Mouse (Mus musculus) spleen, postnatal 36 days (tissue): ENCODE results near the gene Bach2.

ENCODE experiments used
- DNase-seq, 2 experiments: peaks; one replicate each; pipeline ENCODE4 v3.0.0; 2022; ENCODE audit warnings: low spot score in 2 of 2, mixed read lengths in 1 of 2

Gene Bach2

DNA sequence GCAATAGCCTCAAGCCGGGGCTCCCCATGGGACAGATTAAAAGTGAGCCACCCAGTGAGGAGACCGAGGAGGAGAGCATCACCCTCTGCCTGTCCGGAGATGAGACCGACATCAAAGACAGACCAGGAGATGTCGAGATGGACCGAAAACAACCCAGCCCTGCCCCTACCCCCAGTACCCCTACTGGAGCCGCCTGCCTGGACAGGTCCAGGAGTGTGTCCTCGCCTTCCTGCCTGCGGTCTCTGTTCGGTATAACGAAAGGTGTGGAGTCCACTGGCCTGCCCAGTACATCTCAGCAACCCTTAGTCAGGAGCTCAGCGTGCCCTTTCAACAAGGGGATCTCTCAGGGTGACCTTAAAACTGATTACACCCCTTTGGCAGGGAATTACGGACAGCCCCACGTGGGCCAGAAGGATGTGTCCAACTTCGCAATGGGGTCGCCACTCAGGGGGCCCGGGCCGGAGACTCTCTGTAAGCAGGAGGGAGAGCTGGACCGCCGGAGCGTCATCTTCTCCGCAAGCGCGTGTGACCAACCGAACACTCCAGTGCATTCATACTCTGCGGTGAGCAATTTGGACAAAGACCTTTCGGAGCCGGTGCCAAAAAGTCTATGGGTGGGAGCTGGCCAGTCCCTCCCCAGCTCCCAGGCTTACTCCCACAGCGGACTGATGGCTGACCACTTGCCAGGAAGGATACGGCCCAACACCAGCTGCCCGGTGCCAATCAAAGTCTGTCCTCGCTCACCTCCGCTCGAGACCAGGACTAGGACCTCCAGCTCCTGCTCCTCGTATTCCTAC, 323.9 kb downstream of the Bach2 start:
- no peak for DNase-seq

- peak in 1 of 2 experiments; percentile 39 for DNase-seq
Measured at GRCm38 (mm10) chr4:32564416-32564815, 325.8 kb downstream of the Bach2 start.

DNA sequence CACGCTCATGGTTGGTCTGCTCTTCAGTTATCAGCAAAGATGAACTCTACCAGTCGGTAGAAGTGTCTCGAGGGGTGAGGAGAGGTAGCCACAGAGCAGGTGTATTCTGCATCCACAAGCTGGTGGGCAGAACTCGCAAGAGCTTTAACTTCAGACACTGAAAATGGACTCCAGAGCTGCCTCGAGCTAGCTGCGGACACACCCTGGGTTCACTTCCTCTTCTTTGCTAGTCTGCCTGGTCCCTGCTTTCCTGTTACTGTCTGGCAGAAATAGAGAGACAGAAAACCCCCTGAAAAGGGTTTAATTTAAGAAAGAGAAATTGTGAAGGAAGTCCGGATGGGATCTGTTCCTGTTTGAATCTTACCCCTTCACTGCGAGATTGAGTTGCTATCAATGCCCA, 326.3 kb downstream of the Bach2 start:
- peak; percentile 77 to 81 for DNase-seq

DNA sequence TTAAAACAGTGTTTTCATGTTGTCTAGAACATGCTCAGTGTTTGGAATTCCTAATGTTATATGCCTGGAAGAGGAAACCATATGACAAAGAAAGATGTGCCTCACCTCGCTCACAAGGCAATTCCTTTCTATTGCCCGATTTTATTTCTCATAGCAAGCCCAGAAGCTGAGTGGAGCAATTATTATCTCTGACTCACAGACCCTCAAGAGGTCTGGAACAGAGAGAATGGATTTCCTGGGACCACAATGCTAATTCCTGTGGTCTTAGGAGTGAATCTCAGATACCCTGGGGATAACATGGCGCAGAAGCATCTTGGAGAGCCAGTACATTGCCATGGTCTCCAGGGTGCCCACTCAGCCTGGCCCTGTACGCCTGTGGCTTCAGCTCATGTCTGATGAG, 330.4 kb downstream of the Bach2 start:
- DNase-seq = no peak

DNA sequence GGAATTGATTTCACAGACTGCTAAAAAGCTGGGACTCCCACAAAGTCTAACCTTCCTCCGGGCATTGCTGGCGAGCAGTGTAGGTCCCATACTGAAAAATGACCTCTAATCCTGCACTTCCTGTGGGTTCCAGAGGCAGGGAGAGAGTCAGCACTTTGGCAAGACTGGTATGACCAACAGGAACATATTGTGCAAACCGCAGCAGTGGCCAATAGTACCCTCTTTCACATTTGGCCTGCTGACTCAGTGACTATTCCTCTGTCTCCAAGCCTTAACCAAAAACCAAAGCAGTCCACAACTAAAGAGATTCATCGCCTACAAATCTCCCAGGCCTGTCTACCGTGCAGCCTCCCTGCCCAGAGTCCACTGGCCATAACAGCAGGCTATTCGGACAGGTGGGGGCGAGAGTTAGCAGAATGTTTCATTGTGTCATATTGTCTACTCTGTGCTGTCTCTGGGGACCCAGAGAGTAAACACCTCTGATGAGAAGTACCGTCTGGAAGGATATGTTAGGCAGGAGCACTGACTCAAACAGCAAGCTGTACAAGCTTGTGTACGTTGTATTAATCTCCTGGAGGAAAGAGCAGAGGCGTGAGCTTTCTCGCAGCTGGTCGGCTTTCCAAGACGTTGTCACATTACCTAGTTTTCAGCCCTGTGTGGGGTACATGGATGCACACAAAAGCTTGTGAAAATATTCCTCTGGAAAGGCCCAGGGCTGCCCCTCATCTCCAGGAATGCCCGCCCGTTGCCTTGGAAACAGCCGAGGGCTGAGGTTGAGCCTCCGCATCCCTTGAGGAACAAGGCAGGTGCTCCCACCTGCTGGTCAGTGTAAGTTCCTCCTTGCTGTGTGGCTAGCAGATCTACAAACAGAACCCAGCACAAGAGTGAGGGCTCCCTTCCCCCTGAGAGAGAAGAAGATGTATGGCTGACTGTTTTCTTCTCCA, 331.7 kb downstream of the Bach2 start:
- DNase-seq = no peak

DNA sequence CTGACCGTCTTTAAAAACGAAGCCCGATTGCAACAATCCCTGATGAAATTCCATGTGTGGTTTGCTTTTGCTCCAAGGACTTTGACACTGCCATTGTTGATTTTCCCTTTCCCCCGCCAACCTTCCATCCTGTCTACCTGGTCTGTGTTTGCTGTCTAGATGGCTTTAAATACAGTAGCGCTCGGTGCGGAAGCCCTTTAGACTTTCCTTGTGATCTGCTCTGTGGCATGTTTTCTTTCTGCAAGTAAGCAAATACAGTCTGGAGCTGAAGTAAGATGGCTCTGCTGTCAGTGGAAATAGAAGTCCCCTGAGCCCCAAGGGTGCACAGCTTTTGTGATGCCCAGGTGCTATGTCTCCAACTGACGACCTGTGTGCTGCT, 332.3 kb downstream of the Bach2 start:
- no peak for DNase-seq

- DNase-seq = no peak
Measured at GRCm38 (mm10) chr4:32571441-32571840, 332.8 kb downstream of the Bach2 start.

DNA sequence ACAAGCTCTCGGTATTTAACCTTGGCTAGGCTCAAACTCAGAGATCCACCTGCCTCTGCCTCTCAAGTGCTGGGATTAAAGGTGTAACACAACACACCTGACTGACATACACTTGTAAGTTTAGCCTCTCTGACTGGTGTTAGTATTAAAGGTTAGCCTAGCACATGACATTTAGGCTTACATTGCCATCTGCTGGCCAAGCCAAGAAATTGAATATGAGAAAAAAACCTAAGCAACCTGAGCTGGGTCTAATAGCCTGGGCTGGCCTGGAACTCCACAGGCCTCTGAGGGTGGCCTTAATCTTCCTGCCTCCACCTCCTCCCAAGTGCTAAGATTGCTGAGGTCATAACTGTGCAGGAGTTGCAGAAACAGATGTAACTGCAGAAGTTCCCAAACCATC, 333.5 kb downstream of the Bach2 start:
- peak; percentile 43 to 54 for DNase-seq

- DNase-seq = no peak
Measured at GRCm38 (mm10) chr4:32573586-32573985, 335.0 kb downstream of the Bach2 start.

- DNase-seq = no peak
Measured at GRCm38 (mm10) chr4:32574604-32575003, 336.0 kb downstream of the Bach2 start.

DNA sequence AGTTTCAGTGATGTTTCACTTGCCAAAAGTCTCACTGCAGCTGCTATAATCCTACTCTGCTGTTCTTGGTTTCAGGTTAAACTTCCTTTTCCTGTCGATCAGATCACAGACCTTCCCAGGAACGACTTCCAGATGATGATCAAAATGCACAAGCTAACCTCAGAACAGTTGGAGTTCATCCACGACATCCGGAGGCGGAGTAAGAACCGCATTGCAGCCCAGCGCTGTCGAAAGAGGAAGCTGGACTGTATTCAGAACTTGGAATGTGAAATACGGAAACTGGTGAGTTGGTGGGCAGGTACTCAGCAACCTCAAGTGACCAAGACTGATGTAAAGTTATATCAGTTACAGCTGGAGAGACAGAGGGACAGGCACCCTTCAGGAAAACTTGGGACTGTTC, 336.6 kb downstream of the Bach2 start:
- peak; percentile 43 to 48 for DNase-seq

GRCm38 (mm10) chr4:32579850-32580249, 341.2 kb downstream of the Bach2 start:
- DNase-seq = no peak

DNA sequence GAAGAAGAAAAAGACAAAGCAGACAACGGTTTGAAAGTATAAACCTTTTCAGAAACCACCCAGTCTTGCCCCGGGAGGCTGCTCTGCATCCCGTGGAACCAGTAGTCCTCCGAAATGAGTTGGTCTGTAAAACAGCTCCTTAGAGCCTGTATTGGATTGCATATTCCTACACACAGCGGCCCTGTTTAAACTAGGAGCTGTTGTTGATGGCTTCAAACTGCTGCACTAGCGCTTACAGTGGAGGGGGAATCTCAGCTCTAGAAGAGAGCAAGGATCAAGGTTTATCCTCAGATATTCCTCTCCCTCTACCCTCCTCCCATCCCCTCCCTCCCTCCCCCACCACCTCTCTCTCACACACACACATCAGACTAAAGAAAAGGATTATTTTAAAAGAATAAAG, 345.6 kb downstream of the Bach2 start:
- DNase-seq = no peak

GRCm38 (mm10) chr4:32586596-32586995, 348.0 kb downstream of the Bach2 start:
- peak; percentile 35 to 48 for DNase-seq

DNA sequence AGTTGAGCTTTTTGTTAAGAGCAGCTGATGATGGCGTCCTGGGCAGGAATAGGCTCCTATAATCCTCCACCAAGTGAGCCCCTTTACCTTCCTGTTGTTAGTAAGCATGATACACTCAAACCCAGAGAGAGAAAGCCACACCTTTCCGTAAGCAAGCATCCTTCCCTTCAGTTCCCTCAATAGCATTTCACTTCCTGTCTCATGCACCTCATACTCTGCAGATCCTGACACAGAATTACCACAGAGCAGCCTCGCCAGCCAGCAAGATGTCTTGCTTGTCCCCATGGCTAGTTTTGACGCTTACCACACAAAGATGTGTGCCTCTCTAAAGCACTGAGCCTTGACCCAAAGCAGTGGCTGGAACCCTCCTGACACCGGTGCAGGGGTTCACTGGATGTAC, 348.9 kb downstream of the Bach2 start:
- DNase-seq = no peak

- DNase-seq = peak in 1 of 2 experiments; percentile 35
Measured at GRCm38 (mm10) chr4:32588237-32588636, 349.6 kb downstream of the Bach2 start.

- peak in 1 of 2 experiments; percentile 12 for DNase-seq
Measured at GRCm38 (mm10) chr4:32601135-32601534, 362.5 kb downstream of the Bach2 start.

DNA sequence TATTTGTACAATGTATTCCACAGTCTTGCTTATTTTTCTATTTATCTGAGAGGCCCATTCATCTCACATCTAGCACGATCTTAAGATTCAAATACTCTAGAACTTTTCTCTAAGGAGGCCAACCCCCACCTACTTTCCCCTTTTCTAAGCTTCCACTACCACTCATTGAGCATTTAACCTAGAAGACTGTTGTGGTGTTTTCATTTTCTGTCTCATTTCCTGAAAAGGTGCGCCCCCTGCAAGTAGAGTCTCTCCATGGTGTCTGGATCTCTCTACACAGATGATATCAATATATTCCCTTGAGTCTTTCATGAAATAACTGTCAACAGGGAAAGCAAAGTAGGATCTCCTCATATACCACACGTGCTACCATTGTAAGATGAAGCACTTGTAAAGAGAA, 364.1 kb downstream of the Bach2 start, which contains the start of gene Gja10:
TSS of gene Gja10 (minus strand) at position 101 of the 400 bp plus-strand sequence.
- no peak for DNase-seq

GRCm38 (mm10) chr4:32615034-32615881, 376.7 kb downstream of the Bach2 start, which contains the start of gene Casp8ap2:
Gene Casp8ap2 (plus strand): TSS chr4:32615451.
- peak; percentile 99 for DNase-seq

GRCm38 (mm10) chr4:32621637-32622036, 383.0 kb downstream of the Bach2 start:
- DNase-seq = no peak
